Mouse (Mus musculus): Measurements from ENCODE around the gene Ralgapa1.

DNA sequence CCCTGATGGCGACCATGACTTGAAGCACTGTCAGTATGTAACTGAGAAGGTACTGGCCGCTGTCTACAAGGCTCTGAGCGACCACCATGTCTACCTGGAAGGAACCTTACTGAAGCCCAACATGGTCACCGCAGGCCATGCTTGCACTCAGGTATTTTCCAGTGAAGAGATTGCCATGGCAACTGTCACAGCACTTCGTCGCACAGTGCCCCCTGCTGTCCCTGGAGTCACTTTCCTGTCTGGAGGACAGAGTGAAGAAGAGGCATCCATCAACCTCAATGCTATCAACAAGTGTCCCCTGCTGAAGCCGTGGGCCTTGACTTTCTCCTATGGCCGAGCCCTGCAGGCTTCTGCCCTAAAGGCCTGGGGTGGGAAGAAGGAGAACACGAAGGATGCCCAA lies 255.1 kb downstream of the Ralgapa1 start:
- no peak for TF ChIP-seq GATA1 (IDR thresholded peaks at IDR 0.05; ENCODE audit: borderline replicate concordance, low read length)
- no peak for TF ChIP-seq FLI1 (IDR thresholded peaks at IDR 0.05; ENCODE audit: low read length)

Data from megakaryocyte, embryonic 14.5 days (primary cell).